Mouse (Mus musculus) midbrain, postnatal 0 days (tissue): Measurements from ENCODE around the gene Psma2. TPM values are rescaled to one million over a fixed set of nuclear protein-coding genes. Genes with fewer than 3 reads are reported as not detected.

Experiments used
- ATAC-seq: fragments of 200-750 bp; cut with Nextera tagmentation; 2 replicates; pipeline ENCODE4 v1.8.0; 2017; ENCODE audit warnings: moderate number of reproducible peaks, mild to moderate bottlenecking, moderate TSS enrichment, moderate library complexity; ENCODE audit not compliant: low FRiP score
- DNase-seq: peaks from one replicate; pipeline ENCODE4 v3.0.0-alpha.2; 2015; ENCODE audit warnings: low spot score
- H3K27ac ChIP-seq: fragments of 300-500 bp; sonication (generic); 2 replicates; pipeline ENCODE4 v1.5.1; 2014; ENCODE audit warnings: low read depth, mild to moderate bottlenecking, low read length, mixed read lengths
- H3K27me3 ChIP-seq: fragments of 300-500 bp; sonication (generic); 2 replicates; pipeline ENCODE4 v1.6.1; 2014; ENCODE audit warnings: low read length, control low read depth, mixed read lengths; ENCODE audit not compliant: insufficient read depth
- H3K36me3 ChIP-seq: fragments of 300-500 bp; sonication (generic); 2 replicates; pipeline ENCODE4 v1.6.1; 2014; ENCODE audit warnings: low read length, control low read depth, mixed read lengths; ENCODE audit not compliant: insufficient read depth
- H3K4me1 ChIP-seq: fragments of 300-500 bp; sonication (generic); 2 replicates; pipeline ENCODE4 v1.6.1; 2014; ENCODE audit warnings: mild to moderate bottlenecking, control low read depth, antibody characterized with exemption, low read length, mixed read lengths; ENCODE audit not compliant: insufficient read depth
- H3K4me2 ChIP-seq: fragments of 300-500 bp; sonication (generic); 2 replicates; pipeline ENCODE4 v1.6.1; 2014; ENCODE audit warnings: low read depth, mild to moderate bottlenecking, low read length, mixed read lengths; ENCODE audit not compliant: poor library complexity, severe bottlenecking
- H3K4me3 ChIP-seq: fragments of 300-500 bp; sonication (generic); 2 replicates; pipeline ENCODE4 v1.5.1; 2014; ENCODE audit warnings: low read depth, mild to moderate bottlenecking, low read length, moderate library complexity
- H3K9ac ChIP-seq: fragments of 300-500 bp; sonication (generic); replicated peaks from 2 replicates; pipeline ENCODE4 v1.6.1; 2014; ENCODE audit warnings: mild to moderate bottlenecking, low read length, moderate library complexity, mixed read lengths; ENCODE audit not compliant: poor library complexity, severe bottlenecking
- H3K9me3 ChIP-seq: fragments of 300-500 bp; sonication (generic); 2 replicates; pipeline ENCODE4 v1.6.1; 2016; ENCODE audit warnings: low read length, control low read depth
- CTCF ChIP-seq: IDR thresholded peaks from 2 replicates; pipeline ENCODE4 v1.5.1; 2016; ENCODE audit warnings: antibody characterized with exemption, mild to moderate bottlenecking
- WGBS: fragments of 180-500 bp; shearing (Covaris S2); extraction: QIAGEN DNeasy Blood & Tissue Kit; methylation state at CpG from one replicate; pipeline ENCODE4 v1.1.7; 2014; 5-methylcytosine and 5-hydroxymethylcytosine counted together
- polyA plus RNA-seq: library from polyadenylated mRNA; unstranded; fragments of >200 nt; fragmentation: Nextera tagmentation; extraction: Ambion mirVana; gene quantifications from 2 replicates; pipeline ENCODE4 v1.2.1, GENCODE M21; 2015
- total RNA-seq: library from RNA; depleted of rRNA; stranded (reverse); fragments of >200 nt; gene quantifications from 2 replicates; pipeline ENCODE4 v1.2.3, GENCODE M21; 2014; rRNA removed

Gene Psma2
- total and polyA plus RNA-seq, 2 experiments from 2014 or later, result 81.4 to 166 TPM

- Histone ChIP-seq H3K27me3 (no peaks in the 10 kb centered on the region), H3K4me3 (no peak overlapping the region), H3K4me2 (no peak overlapping the region), H3K4me1 (no peaks in the 10 kb centered on the region), H3K9ac (no peak overlapping the region), H3K27ac (no peak overlapping the region), H3K9me3 (no peaks in the 10 kb centered on the region), H3K36me3 (no peaks in the 10 kb centered on the region)
- DNase-seq (peak; percentile 77), ATAC-seq (peak; percentile 44; the same call in 1 of the 2 replicates)
- TF ChIP-seq CTCF, result peak; percentile 96
- WGBS, result 7% methylated on average over 2 of the region's 2 CpGs
These were observed 57.3 kb downstream of the Psma2 start for GRCm38 (mm10) chr13:14670342-14670741.

- 71% methylated on average over 3 of the region's 3 CpGs for WGBS
- TF ChIP-seq CTCF, result no peak
- no peak for ATAC-seq
- H3K9ac ChIP-seq, result no peak overlapping the region
- DNase-seq, result no peak
- no peaks in the 10 kb centered on the region for H3K36me3 ChIP-seq
- H3K9me3 ChIP-seq, result no peaks in the 10 kb centered on the region
- no peaks in the 10 kb centered on the region for H3K4me1 ChIP-seq
- no peak overlapping the region for H3K4me3 ChIP-seq
- H3K27ac ChIP-seq, result no peak overlapping the region
- H3K4me2 ChIP-seq, result no peak overlapping the region
- H3K27me3 ChIP-seq, result no peaks in the 10 kb centered on the region
These were observed 75.9 kb downstream of the Psma2 start for GRCm38 (mm10) chr13:14688955-14689354.

- WGBS, result 70% methylated on average over 2 of the region's 2 CpGs
- Histone ChIP-seq H3K4me3 (no peak overlapping the region), H3K4me2 (no peak overlapping the region), H3K36me3 (no peaks in the 10 kb centered on the region), H3K27me3 (no peaks in the 10 kb centered on the region), H3K9ac (no peak overlapping the region), H3K4me1 (no peaks in the 10 kb centered on the region), H3K9me3 (no peaks in the 10 kb centered on the region), H3K27ac (no peak overlapping the region)
- peak; percentile 38 for DNase-seq
- no peak for ATAC-seq
- TF ChIP-seq CTCF, result no peak
These were observed 103.8 kb downstream of the Psma2 start for GRCm38 (mm10) chr13:14716801-14717200.

GRCm38 (mm10) chr13:14717755-14718154 is 104.7 kb downstream of the Psma2 start:
- no peak overlapping the region for H3K9ac ChIP-seq
- no peak for DNase-seq
- no peaks in the 10 kb centered on the region for H3K4me1 ChIP-seq
- no peak overlapping the region for H3K4me3 ChIP-seq
- no peak overlapping the region for H3K4me2 ChIP-seq
- H3K36me3 ChIP-seq, result no peaks in the 10 kb centered on the region
- no peaks in the 10 kb centered on the region for H3K9me3 ChIP-seq
- ATAC-seq, result no peak
- TF ChIP-seq CTCF, result no peak
- H3K27me3 ChIP-seq, result no peaks in the 10 kb centered on the region
- 68% methylated on average over 3 of the region's 3 CpGs for WGBS
- no peak overlapping the region for H3K27ac ChIP-seq

Other genes starting within 250 kb of the Psma2 start
- 128 and 140 TPM in 2 replicates for gene Hecw1, start 90.0 kb upstream of the Psma2 start, total RNA-seq
- gene Hecw1, start 90.0 kb upstream of the Psma2 start, polyA plus RNA-seq, result 27.4 and 32.9 TPM in 2 replicates
- gene Mrpl32, start 75 bp upstream of the Psma2 start, total RNA-seq, result 22.7 and 27.5 TPM in 2 replicates
- 102 and 104 TPM in 2 replicates for gene Mrpl32, start 75 bp upstream of the Psma2 start, polyA plus RNA-seq
- 9.2 and 14.6 TPM in 2 replicates for gene AW209491, start 16.9 kb downstream of the Psma2 start, total RNA-seq
- 32.1 and 32.3 TPM in 2 replicates for gene AW209491, start 16.9 kb downstream of the Psma2 start, polyA plus RNA-seq